19 mouse cellular contexts compared by ENCODE assay signal in genomic region chr2:149861002-149861401, GRCm38 (mm10). TPM values are rescaled to one million over a fixed set of nuclear protein-coding genes. Genes with fewer than 3 reads are reported as not detected.
DNase-seq lines count a peak whose midpoint lies in the region.
"Had no signal": no experiment of that assay in that cellular context is flagged by ENCODE, and none has a peak within 500 bp of the region (broad histone marks: within the 10 kb centered on the region; RNA-seq: fewer than 3 reads in every experiment).

No protein-coding gene starts in this region.

- DNase-seq in frontal cortex, postnatal 36 days (ENCODE audit: low spot score in 2 of 2), result peak; percentile 23 to 45
- DNase-seq in frontal cortex, postnatal 25 days (ENCODE audit: low spot score in 2 of 2), result no peak
- DNase-seq in left cerebral cortex, postnatal 36 days (ENCODE audit: low spot score in 2 of 2), result peak; percentile 38 to 41
- DNase-seq in left cerebral cortex, postnatal 14 days (ENCODE audit: low spot score in 2 of 2), result no peak
- peak; percentile 77 for DNase-seq in brain, adult 2 months (ENCODE audit: low read depth, low spot score)
- DNase-seq in telencephalon, adult 2 months (ENCODE audit: low read depth, low spot score), result peak; percentile 31
- DNase-seq: adrenal gland, adult 2 months; adrenal gland, postnatal 14 days; cerebellum, adult 11-12 months; cerebellum, adult 8-10 months; forebrain, postnatal 0 days; gastrocnemius, postnatal 25 days had no signal

- intact Hi-C loops in left cerebral cortex, postnatal 36 days (cut with DNase I), result no loop called here
- intact Hi-C loops in left cerebral cortex, postnatal 14 days (cut with DNase I), result no loop called here

RNA-seq across cellular contexts. Expression of gene C530025M09Rik, which starts 30.0 kb away (rescaled TPM):
- 1 to 10 TPM; 1.5 to 2.1 TPM for total RNA-seq in left cerebral cortex, postnatal 36 days (2021)
- total RNA-seq in left cerebral cortex, postnatal 14 days (2021), result 1 to 10 TPM; 2.1 to 3.7 TPM
- total RNA-seq: adrenal gland, adult 2 months; adrenal gland, postnatal 14 days; adrenal gland, postnatal 4 days; common myeloid progenitor, adult 5-6 weeks; gastrocnemius, adult 8-10 months; gastrocnemius, postnatal 25 days; heart, adult 8-10 months; heart, postnatal 25 days; hematopoietic stem cell, adult 5-6 weeks; MEL had no signal

RNA-seq across cellular contexts. Expression of gene Syndig1, which starts 32.0 kb away (rescaled TPM):
- 10 to 100 TPM; 59.2 to 67.5 TPM for total RNA-seq in left cerebral cortex, postnatal 36 days (2021)
- total RNA-seq in left cerebral cortex, postnatal 14 days (2021), result 10 to 100 TPM; 58.4 to 86.1 TPM
- total RNA-seq: common myeloid progenitor, adult 5-6 weeks; gastrocnemius, postnatal 25 days; heart, postnatal 25 days; hematopoietic stem cell, adult 5-6 weeks; MEL had no signal

Comparison
In these comparisons a context has a peak if more than half of its experiments do, and no peak if none do; other contexts are left out.
1. DNase-seq: peak in frontal cortex, postnatal 36 days (2 of 2), left cerebral cortex, postnatal 36 days (2 of 2), brain, adult 2 months (single experiment) and telencephalon, adult 2 months (single experiment); none in frontal cortex, postnatal 25 days (0 of 2) and left cerebral cortex, postnatal 14 days (0 of 2).